Mouse (Mus musculus) CD4-positive, CD25-positive, alpha-beta regulatory T cell, adult 2 months (primary cell): ENCODE results near the gene Arhgef3.

Experiments
- DNase-seq: peaks from one replicate; pipeline ENCODE4 v3.0.0-alpha.2; 2012; ENCODE audit warnings: low read depth, low spot score

Arhgef3 gene

DNA sequence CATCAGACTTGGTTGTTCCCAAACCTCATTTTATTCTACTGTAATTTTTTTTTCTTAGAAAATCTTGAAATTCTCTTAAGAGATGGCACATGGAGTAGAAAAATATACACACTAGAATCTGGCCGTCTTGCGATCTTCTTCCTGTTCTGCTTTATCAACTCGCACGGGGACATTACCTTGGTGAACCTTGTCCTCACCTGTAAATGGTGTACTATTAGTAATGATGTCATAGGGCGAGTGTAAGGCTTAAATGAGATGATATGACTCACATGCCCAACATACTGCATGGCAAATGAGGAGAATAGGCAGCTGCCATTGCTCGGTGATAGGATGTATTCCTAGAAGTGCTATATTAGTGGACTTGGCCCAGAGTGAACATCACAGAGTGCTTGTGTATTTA, 49.9 kb downstream of the Arhgef3 start:
- DNase-seq, result no peak

DNA sequence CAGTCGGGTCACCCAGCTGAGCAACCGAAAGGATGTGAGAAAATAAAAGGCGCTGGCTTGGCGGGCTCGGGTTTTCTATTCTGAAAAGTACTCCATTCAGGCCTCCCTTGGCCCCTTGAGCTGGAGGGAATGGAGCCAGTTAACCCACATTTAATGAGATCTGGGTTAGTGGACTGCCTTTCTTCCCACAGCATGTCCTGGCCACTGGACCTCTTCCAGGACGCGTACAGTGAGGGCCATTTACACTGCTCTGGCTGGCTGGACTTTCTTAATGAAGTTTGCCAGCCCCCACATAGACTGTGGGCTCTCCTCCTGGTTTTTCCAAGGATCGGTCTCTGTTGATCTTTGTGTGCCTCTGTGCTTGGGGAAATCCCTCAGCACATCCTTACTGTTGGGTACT, 52.1 kb downstream of the Arhgef3 start:
- DNase-seq, result no peak

DNA sequence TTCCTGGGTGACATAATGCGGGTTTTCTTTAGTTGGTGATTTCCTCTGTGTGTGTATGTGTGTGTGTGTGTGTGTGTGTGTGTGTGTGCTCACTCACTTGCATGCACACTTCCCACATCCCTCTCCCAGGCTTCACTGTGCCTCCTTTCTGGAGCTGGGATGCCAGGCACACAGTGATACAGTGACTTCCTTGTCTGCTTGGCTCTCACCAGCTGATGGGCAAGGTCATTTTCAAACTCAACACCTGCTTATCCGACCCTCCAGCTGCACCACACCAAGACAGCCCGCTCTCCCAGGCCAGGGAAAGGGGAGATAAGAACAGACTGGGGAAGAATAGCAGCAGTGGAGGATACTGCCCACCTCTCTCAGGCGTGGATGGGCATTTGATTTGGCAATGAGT, 52.5 kb downstream of the Arhgef3 start:
- no peak for DNase-seq

DNA sequence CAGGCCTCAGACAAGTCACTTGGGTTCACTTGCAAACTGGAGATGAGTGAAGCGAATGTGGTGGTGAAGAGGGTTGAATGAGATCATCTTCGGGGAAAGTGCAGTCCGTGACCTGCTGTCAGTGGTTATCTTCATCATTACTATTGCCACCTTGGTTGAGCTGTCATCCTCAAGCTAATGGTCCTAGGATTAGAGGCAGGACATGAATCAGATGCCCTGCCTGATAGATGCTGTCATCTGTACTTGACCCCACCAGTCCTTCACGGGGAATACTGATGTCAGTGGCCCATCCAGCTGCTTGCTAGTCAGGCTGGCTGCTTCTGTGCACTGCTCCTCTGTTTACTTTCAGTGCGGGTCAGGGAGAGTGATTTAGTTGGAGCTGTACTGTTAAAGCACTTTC, 53.7 kb downstream of the Arhgef3 start:
- DNase-seq, result no peak

DNA sequence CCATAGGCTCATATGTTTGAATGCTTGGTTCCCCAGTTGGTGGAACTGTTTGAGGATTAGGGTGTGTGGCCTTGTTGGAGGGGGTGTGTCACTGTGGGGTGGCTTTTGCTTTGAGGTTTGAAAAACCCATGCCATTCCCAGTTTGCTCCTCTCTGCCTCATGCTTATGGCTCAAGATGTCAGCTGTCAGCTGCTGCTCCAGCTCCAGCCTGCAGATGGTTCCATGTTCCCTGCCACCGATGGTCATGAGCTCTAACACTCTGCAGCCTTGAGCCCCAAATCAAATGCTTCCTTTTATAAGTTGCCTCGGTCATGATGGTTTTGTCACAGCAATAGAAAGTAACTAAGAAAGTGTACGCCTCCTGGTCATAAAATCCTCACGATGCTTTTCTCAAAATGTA, 54.6 kb downstream of the Arhgef3 start:
- DNase-seq, result no peak

DNA sequence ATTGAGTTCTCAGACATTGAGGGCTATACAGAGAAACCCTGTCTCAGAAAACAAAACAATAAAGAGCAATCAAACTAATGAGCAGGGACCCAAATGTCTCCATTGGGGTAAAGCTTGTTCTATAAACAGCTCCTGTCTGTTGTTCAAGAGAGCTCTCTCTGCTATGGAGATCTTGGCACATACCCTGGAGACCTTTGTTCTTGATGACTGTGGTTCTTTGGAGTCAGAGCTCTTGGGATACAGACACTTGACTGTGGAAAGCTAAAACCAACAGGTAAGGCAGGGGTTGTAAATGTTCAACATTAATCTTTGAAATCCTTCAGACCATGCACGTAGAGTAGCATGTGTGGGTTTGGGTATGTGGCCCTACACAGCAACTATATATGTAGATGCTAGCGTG, 55.7 kb downstream of the Arhgef3 start:
- no peak for DNase-seq

DNA sequence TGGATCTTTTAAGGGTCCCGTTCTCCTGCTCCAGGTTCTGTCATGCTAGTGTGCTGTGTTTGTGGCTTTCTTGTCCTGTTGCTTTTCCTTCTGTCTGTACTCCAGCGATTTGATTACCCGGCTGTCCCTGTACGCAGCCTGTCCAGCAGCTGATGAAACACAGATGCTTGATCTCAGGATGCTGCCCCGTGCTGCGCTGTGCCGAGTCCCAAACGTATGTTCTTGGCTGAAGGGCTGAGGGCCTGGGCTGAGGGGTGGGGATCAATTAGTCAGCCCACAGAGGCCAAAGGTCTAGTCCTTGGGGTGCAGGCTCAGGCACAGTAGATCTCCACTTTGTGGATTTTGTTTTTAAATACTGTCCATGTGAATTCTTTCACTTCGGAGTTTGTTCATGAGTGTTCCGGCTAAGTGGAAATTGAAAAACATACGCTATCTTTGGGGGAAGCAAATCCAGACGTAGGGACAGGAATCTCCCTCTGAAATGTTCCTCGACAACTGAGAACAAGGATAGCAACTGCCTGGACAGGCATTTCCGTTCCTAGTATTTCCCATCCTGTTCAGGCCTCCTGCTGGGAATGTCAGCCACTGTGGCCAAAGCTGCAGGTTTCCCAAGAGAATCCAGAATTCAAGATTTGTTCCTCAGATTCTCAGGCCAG, 56.6 kb downstream of the Arhgef3 start:
- DNase-seq, result no peak

DNA sequence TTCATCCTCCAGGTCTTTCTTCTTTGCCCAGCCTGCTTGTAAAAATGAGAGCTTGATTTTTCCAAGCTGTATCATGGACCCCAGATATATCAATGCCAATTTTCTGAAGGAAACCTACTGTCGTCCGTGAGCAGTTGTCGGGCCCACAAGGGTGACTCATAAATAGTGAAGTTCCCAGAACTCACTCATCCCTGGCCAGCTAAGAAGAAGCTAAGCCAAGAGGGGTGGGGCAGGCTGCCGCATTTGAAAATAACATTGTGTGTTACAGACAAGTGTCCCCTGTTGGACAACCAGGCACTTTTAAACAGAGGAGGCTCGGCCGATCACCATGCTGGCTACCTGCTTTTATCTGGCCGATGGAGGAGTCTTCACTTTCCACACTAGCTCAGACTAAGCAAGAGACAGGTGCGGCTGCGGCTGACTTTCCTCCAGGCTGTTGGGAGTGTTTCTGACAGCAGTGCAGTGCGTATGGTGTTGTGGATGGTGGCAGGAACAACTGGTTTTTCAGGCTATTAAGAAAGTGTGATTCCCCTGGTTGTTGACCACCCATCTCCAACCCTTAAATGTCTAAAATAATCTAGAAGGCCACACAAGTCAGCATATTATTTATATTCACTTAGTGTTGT, 58.6 kb downstream of the Arhgef3 start:
- DNase-seq, result no peak

DNA sequence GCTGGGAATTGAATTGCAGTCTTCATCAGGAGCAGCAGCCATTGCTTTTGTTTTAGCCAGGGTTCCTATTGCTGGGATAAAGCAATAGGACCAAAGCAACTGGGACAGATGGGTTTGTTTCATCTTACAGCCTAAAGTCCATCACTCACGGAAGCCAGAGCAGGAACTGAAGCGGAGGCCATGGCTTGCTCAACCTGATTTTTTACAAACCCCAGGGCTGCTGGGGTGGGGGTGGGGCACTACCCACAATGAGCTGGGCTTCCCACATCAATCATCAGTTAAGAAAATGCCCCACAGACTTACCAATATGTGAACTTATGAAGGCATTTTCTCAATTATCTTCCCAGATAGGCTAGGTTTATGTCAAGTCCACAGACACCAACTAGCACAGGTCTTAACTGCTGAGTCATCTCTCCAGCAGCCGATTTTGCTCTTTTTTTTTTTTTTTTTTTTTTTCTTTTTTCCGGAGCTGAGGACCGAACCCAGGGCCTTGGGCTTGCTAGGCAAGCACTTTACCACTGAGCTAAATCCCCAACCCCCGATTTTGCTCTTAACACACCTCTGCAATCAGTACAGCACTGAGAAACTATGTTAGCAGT, 59.6 kb downstream of the Arhgef3 start:
- DNase-seq, result no peak

DNA sequence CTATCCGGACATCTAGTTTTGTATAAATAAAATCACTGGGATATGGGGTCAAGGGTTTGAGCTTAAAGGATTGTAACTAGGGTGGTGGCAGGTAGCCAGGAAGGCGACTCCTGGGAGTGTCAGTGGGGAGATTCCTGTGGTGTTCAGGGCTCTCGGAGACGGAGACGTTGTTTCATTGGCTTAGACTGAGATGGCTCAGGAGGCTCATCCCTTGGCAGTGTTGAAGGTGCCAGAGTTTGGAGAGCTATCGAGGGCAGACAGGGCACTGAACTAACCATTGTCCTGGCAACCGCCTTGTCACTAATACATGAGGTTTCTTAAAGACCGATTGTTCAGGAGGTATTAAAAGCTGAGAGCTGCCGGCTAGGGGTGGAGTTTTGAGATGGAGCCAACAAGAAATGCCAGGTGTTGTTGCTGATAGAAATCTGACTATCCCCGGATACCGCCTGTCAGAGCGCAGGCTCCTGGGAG, 60.2 kb downstream of the Arhgef3 start:
- DNase-seq, result no peak

DNA sequence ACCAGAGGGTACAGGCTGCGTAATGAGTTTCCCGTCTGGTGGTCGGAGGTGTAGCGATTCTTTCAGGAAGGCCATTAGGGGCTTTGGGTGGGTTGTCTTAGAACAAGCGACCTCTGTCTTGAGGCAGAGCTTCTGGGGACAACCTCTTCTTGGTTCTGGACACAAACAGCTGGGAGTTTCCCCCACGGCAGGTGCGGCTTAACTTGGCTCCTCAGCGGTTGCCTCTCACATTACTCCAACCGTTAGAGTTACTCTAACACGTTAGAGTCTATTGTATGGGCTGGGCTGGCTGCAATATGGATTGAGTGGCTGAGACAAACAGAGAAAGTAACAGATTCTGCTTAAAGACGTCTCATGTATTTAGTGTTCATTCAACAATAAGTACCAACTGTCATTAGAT, 60.6 kb downstream of the Arhgef3 start:
- no peak for DNase-seq

DNA sequence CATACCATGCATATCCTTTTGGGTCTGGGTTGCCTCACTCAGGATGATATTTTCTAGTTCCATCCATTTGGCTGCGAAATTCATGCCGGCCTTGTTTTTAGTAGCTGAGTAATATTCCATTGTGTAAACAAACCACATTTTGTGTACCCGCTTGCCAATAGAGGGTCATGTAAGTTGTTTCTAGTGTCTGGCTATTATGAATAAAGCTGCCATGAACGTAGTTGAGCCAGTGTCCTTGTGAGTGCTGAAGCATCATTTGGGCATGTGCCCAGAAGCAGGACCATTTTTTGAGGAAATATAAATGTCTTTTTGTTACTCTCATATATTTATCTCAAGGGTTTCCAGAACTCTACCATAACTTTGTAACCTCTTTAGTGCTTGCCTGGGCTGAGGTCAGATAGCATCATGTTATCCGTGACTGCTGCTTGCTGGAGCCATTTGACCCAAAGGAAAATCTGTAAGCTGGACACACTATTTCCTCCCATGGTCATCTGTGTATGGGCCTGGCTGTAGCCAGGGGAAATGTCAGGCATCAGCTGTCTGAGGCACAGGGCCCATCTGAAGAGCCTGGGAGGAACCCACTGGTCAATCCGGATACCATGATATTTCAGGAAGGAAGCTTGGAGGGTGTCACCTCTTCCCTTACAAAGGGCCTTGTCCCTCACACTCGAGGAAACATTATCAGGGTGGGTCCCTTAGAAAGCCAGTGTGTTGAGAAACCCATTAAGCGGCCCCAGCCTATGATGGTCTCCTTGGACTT, 63.3 kb downstream of the Arhgef3 start:
- no peak for DNase-seq

DNA sequence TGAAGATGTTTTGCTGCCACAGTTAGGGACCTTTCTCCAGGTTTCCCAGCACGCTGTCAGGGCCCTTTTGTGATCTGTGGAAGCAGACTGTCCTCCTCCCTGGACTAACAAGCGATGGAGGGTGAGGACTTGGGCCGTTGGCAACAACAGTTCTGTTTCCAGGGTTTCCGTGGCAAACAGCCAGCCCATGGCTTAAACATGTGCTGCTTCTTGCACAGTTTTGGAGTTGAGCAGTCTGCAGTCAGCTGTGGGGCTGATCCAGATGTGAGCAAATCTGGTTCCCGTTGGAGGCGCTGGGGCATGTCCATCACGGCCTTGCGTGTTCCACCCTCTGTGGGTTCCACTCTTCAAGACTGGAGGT, 63.8 kb downstream of the Arhgef3 start:
- DNase-seq, result no peak

DNA sequence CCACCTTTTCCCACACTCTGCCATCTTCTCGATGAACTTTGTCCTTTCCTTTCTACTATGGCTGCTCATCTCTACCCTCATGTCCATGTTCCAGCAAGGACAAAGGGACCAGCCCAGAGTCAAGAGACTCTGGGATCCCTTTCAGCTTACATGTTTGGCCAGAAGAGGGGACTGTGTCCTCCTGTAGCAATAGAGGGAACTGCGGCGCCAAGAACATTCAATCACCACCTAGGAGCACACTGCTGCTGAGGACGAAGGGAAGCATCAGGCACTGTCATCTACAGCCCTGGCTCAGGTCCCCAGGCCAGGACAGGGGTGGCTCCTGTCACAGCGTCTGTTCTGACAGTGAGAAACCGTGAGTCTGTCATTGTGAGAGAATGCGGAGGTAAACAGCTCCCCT, 65.1 kb downstream of the Arhgef3 start:
- DNase-seq, result no peak

DNA sequence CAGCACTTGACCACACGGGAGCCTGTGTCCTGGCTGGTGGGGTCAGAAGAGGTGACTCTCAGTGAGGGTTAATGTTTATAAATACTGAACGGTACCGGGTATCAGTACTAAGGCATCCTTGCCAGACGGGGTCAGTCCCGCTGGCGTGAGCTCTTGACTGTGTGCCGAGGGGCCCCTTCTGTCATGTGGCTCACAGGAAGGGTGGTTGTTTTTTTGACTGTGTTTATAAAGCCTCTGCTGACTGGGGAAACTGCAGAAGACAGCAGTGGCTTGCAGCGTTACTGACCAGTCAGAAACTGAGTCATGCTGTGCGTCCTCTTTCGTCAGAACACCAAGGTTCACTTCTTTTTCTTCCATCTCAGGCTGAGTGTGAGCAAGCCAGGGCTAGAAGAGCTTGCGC, 67.4 kb downstream of the Arhgef3 start:
- DNase-seq, result no peak

DNA sequence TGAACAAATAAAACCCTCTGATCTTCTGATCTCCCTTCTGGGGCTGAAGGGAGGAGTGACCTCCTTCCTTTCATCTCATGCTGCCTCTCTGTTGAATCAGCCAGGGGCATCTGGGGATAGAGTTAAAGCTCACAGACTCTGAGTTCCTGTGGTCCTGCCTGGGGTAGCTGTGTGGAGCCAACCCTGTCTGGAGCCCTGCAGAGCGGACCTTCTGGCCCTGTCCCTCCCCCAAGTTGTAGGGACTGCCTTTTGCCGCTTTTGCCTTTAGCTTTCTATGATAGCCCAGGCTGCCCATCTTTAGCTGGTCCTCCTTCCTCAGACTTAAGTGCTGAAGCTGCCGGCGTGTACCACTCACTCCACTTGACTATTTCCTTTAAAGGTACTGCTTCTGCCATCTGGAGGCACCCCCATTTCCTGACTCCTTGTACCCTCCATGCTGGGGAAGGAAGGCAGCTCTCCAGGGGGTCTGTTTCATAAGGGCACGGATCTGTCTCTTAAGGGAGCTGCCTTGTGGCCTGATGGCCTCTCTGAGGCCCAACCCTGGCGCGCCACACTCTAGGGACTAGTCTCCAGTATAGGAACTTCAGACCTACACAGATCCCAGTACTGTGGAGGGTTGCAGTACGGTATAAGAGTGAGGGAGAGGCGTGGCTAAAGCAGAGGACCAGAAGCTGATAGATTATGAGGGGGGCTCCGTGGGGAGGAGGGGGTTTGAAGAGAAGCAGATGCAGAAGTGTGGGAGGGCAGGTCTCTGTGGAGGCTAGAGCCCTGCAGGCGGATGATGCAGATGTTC, 68.1 kb downstream of the Arhgef3 start:
- no peak for DNase-seq

DNA sequence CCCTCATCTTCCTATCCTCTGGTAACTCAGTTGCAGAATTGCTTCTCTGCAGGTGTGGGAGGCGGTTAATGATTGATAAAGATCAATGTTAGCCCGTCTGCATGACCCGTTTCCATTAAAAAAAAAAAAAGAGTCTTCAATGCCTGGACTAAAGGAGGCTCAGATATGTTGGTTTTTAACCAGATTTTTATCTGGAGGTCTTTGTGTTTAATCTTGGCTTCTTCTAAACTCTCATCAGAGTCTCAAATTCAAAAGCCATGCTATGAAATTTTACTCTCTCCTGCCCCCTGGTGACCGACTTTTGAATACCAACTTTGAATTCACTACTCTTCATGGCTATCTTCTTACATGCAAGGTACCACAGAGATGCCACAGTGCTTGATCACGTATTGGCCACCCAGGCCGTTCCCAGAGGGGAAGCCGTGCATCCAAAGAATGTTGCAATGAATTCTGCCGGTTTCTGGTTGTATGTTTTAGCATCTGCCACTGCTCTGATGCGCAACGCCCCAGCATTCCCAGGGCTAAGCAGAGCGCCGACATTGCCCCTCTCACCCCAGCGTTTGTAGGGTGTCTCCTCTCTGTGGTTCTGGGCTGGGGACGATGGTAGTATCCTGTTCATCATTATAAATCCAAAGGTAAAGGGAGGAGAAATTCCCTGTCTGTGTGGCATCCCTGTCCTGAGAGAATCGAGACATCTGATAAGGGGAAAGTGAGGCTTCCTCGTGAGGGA, 69.0 kb downstream of the Arhgef3 start:
- peak; percentile 76 for DNase-seq

DNA sequence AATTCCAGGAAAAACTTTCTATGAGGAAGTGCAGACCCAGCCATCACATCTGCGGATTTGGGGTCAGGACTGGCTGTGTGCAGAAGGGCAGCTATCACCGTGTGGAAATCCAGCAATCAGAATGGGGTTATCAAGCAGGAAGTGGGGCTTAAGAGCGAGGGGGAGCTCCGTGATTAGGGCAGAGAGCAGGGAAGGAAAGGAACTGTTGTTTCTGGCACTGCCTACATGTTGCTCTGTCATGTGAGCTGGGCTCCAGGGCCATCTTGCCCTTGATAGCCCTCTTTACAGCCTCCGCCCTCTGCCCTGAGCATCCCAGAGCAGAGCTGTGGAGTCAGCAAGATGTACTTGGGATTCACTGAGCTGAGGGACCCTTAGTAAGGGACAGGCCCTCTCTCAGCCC, 71.2 kb downstream of the Arhgef3 start:
- no peak for DNase-seq

DNA sequence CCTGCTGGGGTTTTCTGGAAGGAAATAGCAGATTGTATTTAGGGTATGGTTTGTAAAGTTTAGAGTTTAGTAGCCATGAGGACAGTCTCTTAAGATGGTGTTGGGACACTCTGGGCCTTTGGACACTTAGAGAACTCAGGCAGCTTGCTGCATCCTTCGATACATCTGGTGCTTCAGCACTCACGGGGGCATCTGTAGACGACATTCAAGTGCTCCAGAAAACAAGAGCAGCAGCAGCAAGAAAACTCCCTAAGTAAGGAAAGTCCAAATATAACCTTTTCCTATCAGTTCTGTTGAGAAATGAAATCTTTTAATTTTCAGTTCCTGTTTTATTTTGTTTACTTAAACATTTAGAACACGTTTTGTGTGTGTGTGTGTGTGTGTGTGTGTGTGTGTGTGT, 71.9 kb downstream of the Arhgef3 start:
- DNase-seq, result no peak

DNA sequence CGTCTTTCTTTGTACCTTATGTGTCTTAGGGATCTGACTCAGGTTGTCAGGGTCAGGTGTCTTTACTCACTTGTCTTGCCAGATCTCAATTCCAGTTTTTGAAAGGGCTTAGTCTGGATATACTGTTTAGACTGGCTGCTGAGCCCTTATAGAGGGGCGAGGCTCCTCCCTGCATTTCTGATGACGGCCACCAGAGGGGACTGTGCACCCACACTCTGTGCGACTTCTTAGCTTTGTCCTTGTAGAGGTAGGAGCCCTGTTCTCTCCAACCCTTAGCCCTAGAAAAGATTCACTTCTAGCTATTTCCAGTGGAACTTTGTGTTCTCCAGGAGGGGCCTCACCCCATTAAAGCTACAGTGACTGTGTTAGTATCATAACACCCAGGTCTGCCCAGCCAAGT, 72.3 kb downstream of the Arhgef3 start:
- DNase-seq, result peak; percentile 91

DNA sequence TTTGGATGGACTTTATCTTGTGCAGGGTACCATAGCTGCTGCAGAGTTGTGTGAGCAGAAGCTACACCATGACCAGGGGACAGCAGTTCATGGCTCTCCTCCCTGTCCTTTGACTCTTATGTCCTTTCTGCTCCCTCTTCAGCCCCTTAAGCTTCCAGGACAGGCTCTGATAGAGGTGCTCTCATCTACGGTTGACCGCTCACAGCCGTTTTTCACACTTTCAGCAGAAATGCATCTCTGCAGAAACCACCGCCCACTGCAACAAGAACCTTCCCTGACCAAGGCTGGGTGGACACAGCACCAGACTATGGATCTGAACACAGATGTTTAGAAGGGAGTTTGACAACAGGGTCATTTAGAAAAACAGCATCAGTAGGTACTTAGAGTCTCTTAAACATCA, 73.2 kb downstream of the Arhgef3 start:
- DNase-seq, result no peak
